In genomic region chr4:126753268-126754230, GRCm38 (mm10) we compare ENCODE assay signal across 8 mouse cellular contexts. TPM values are rescaled to one million over a fixed set of nuclear protein-coding genes. Genes with fewer than 3 reads are reported as not detected.
DNase-seq lines count a peak whose midpoint lies in the region; ATAC-seq and TF ChIP-seq lines count a peak whose summit lies in the region.

Gene Ncdn (minus strand): TSS chr4:126753438.
Gene AU040320 (plus strand): TSS chr4:126753544.

- peak; percentile 95 for DNase-seq in gastrocnemius, postnatal 10 days
- peak; percentile 96 to 98 for DNase-seq in left cerebral cortex, postnatal 10 days (ENCODE audit: extremely low spot score in 1 of 2, low spot score in 2 of 2)
- DNase-seq in right cerebral cortex, postnatal 25 days = peak; percentile 98
- peak; percentile 96 to 97 for DNase-seq in urinary bladder, postnatal 4 days (ENCODE audit: low spot score in 2 of 2)

- intact Hi-C loops in left cerebral cortex, postnatal 10 days (cut with DNase I) = no loop called here

- TF ChIP-seq POLR2A in cortical plate, adult 2 months (IDR thresholded peaks at IDR 0.05; ENCODE audit: extremely low read depth, insufficient read depth, low read length) = peak; percentile 90

- TF ChIP-seq CTCF in cortical plate, adult 2 months (IDR thresholded peaks at IDR 0.05; ENCODE audit: extremely low read depth, insufficient read depth, low read length) = no peak

- H3K4me3 ChIP-seq in cortical plate, adult 2 months (ENCODE audit: insufficient read depth, low read length) = peak within 1 kb of the TSS; percentile 96

- peak; percentile 96 for ATAC-seq in activated CD4-positive, CD25-positive, alpha-beta regulatory T cell, adult 4 months
- ATAC-seq in inflammation-experienced regulatory T-cells, adult 6 months = peak; percentile 97
- ATAC-seq in megakaryocyte-erythroid progenitor cell, adult 5-6 weeks (replicated peaks; ENCODE audit: low FRiP score, low TSS enrichment, poor library complexity, severe bottlenecking) = peak; percentile 94

- H3K4me1 ChIP-seq in cortical plate, adult 2 months (ENCODE audit: control insufficient read depth, insufficient read depth, low read length) = peaks cover 6% of the 10 kb centered on the region; the same call in 1 of the 2 replicates

- H3K27ac ChIP-seq in cortical plate, adult 2 months (ENCODE audit: insufficient read depth, low read length) = peak within 1 kb of the TSS; percentile 93

RNA-seq across cellular contexts. Expression of gene Ncdn, which starts in this region (rescaled TPM):
- 10 to 100 TPM; 11.5 to 14.0 TPM for polyA plus RNA-seq in activated CD4-positive, CD25-positive, alpha-beta regulatory T cell, adult 4 months (2017; shearing (Covaris generic))
- polyA plus RNA-seq in cortical plate, adult 2 months (2012; rRNA removed) = 896 and 954 TPM in 2 replicates
- 10 to 100 TPM; 12.0 to 13.3 TPM for total RNA-seq in gastrocnemius, postnatal 10 days (2021)
- polyA plus RNA-seq in inflammation-experienced regulatory T-cells, adult 6 months (2017; shearing (Covaris generic)) = 10 to 100 TPM in 2 of 3 experiments, 1 to 10 TPM in 1; 9.7 to 12.0 (median 10.1) TPM
- total RNA-seq in left cerebral cortex, postnatal 10 days (2021) = 100 to 1,000 TPM; 694 to 719 TPM
- total RNA-seq in megakaryocyte-erythroid progenitor cell, adult 5-6 weeks (2014; fragmentation: Nextera tagmentation) = 14.3 and 22.2 TPM in 2 replicates
- total RNA-seq in megakaryocyte-erythroid progenitor cell, adult 5-6 weeks (2017) = 5.9 and 11.7 TPM in 2 replicates

RNA-seq across cellular contexts. Expression of gene AU040320, which starts in this region (rescaled TPM):
- 10 to 100 TPM; 11.8 to 15.6 TPM for polyA plus RNA-seq in activated CD4-positive, CD25-positive, alpha-beta regulatory T cell, adult 4 months (2017; shearing (Covaris generic))
- polyA plus RNA-seq in cortical plate, adult 2 months (2012; rRNA removed) = 43.0 and 43.6 TPM in 2 replicates
- 10 to 100 TPM; 22.2 to 24.2 TPM for total RNA-seq in gastrocnemius, postnatal 10 days (2021)
- polyA plus RNA-seq in inflammation-experienced regulatory T-cells, adult 6 months (2017; shearing (Covaris generic)) = 10 to 100 TPM; 17.0 to 24.0 (median 20.1) TPM
- total RNA-seq in left cerebral cortex, postnatal 10 days (2021) = 10 to 100 TPM; 54.6 to 57.3 TPM
- 24.1 and 25.1 TPM in 2 replicates for total RNA-seq in megakaryocyte-erythroid progenitor cell, adult 5-6 weeks (2014; fragmentation: Nextera tagmentation)
- 9.7 and 20.0 TPM in 2 replicates for total RNA-seq in megakaryocyte-erythroid progenitor cell, adult 5-6 weeks (2017)

Comparison
In these comparisons a context has a peak if more than half of its experiments do, and no peak if none do; other contexts are left out.
1. Peak in every context shown above with its lines: DNase-seq, ATAC-seq, H3K4me3 ChIP-seq and H3K27ac ChIP-seq.
2. RNA of gene Ncdn (total RNA-seq): 694 to 719 TPM in left cerebral cortex, postnatal 10 days; 5.9 to 22.2 TPM in megakaryocyte-erythroid progenitor cell, adult 5-6 weeks and 12.0 to 13.3 TPM in gastrocnemius, postnatal 10 days; every median in the first group is over 10 times any median in the second.
3. RNA of gene Ncdn (polyA plus RNA-seq): 896 to 954 TPM in cortical plate, adult 2 months; 11.5 to 14.0 TPM in activated CD4-positive, CD25-positive, alpha-beta regulatory T cell, adult 4 months and 9.7 to 12.0 TPM in inflammation-experienced regulatory T-cells, adult 6 months; every median in the first group is over 10 times any median in the second.